Mouse (Mus musculus): ENCODE measurements around the gene Tln2. TPM values are rescaled to one million over a fixed set of nuclear protein-coding genes. Genes with fewer than 3 reads are reported as not detected.

Tln2 gene
- total RNA-seq, 1 experiment, result 20.2 TPM

GRCm38 (mm10) chr9:67593469-67594141 is 34.1 kb upstream of the Tln2 start:
- Histone ChIP-seq H3K9me3 (ENCODE audit: control insufficient read depth, insufficient read depth, low read depth, low read length) (no peaks in the 10 kb centered on the region), H3K36me3 (ENCODE audit: control insufficient read depth, insufficient read depth, low read length, poor library complexity, severe bottlenecking) (no peaks in the 10 kb centered on the region), H3K9ac (ENCODE audit: insufficient read depth, low read depth, low read length, poor library complexity, severe bottlenecking) (no peak overlapping the region), H3K4me3 (ENCODE audit: insufficient read depth in 1 of 2, low read depth in 1 of 2, low read length in 2 of 2, poor library complexity in 1 of 2, severe bottlenecking in 1 of 2) (no peak overlapping the region), H3K4me1 (ENCODE audit: control insufficient read depth in 2 of 2, insufficient read depth in 2 of 2, low read length in 2 of 2, poor library complexity in 1 of 2) (no peaks in the 10 kb centered on the region; a peak in 1 of 4 replicates), H3K27ac (ENCODE audit: insufficient read depth, low read depth, low read length, poor library complexity, severe bottlenecking) (no peak overlapping the region)
- in situ Hi-C loops (cut with MboI; ENCODE audit: low sequenced_read_pairs in 2 of 2, unreplicated experiment in 2 of 2), result no loop called here
- no peak for TF ChIP-seq HCFC1 (IDR thresholded peaks at IDR 0.05; ENCODE audit: borderline replicate concordance, insufficient read depth, low read length)
- no peak for TF ChIP-seq ZNF384 (IDR thresholded peaks at IDR 0.05; ENCODE audit: low read depth, low read length)
- no peak for TF ChIP-seq CHD2 (IDR thresholded peaks at IDR 0.05; ENCODE audit: low read depth, low read length)
- TF ChIP-seq MAFK (IDR thresholded peaks at IDR 0.05; ENCODE audit: insufficient read depth, low read depth, low read length), result no peak
- no peak for TF ChIP-seq ZC3H11A (IDR thresholded peaks at IDR 0.05; ENCODE audit: borderline replicate concordance, low read depth, low read length)
- no peak for DNase-seq (ENCODE audit: low read depth, low spot score)

GRCm38 (mm10) chr9:67592726-67593125 is 33.2 kb upstream of the Tln2 start:
- H3K4me3 ChIP-seq (ENCODE audit: insufficient read depth in 1 of 2, low read depth in 1 of 2, low read length in 2 of 2, poor library complexity in 1 of 2, severe bottlenecking in 1 of 2), result no peak overlapping the region
- no peak overlapping the region for H3K9ac ChIP-seq (ENCODE audit: insufficient read depth, low read depth, low read length, poor library complexity, severe bottlenecking)
- DNase-seq (ENCODE audit: low read depth, low spot score), result no peak
- TF ChIP-seq CHD2 (IDR thresholded peaks at IDR 0.05; ENCODE audit: low read depth, low read length) (no peak), ZNF384 (IDR thresholded peaks at IDR 0.05; ENCODE audit: low read depth, low read length) (no peak), ZC3H11A (IDR thresholded peaks at IDR 0.05; ENCODE audit: borderline replicate concordance, low read depth, low read length) (no peak), MAFK (IDR thresholded peaks at IDR 0.05; ENCODE audit: insufficient read depth, low read depth, low read length) (no peak), HCFC1 (IDR thresholded peaks at IDR 0.05; ENCODE audit: borderline replicate concordance, insufficient read depth, low read length) (no peak)
- H3K9me3 ChIP-seq (ENCODE audit: control insufficient read depth, insufficient read depth, low read depth, low read length), result no peaks in the 10 kb centered on the region
- in situ Hi-C loops (cut with MboI; ENCODE audit: low sequenced_read_pairs in 2 of 2, unreplicated experiment in 2 of 2), result no loop called here
- no peaks in the 10 kb centered on the region; a peak in 1 of 4 replicates for H3K4me1 ChIP-seq (ENCODE audit: control insufficient read depth in 2 of 2, insufficient read depth in 2 of 2, low read length in 2 of 2, poor library complexity in 1 of 2)
- no peak overlapping the region for H3K27ac ChIP-seq (ENCODE audit: insufficient read depth, low read depth, low read length, poor library complexity, severe bottlenecking)
- H3K36me3 ChIP-seq (ENCODE audit: control insufficient read depth, insufficient read depth, low read length, poor library complexity, severe bottlenecking), result no peaks in the 10 kb centered on the region

- Histone ChIP-seq H3K9me3 (ENCODE audit: control insufficient read depth, insufficient read depth, low read depth, low read length) (no peaks in the 10 kb centered on the region), H3K27ac (ENCODE audit: insufficient read depth, low read depth, low read length, poor library complexity, severe bottlenecking) (no peak overlapping the region), H3K9ac (ENCODE audit: insufficient read depth, low read depth, low read length, poor library complexity, severe bottlenecking) (no peak overlapping the region), H3K4me3 (ENCODE audit: insufficient read depth in 1 of 2, low read depth in 1 of 2, low read length in 2 of 2, poor library complexity in 1 of 2, severe bottlenecking in 1 of 2) (no peak overlapping the region), H3K36me3 (ENCODE audit: control insufficient read depth, insufficient read depth, low read length, poor library complexity, severe bottlenecking) (no peaks in the 10 kb centered on the region), H3K4me1 (ENCODE audit: control insufficient read depth in 2 of 2, insufficient read depth in 2 of 2, low read length in 2 of 2, poor library complexity in 1 of 2) (peaks cover 0 to 3% of the 10 kb centered on the region in 2 experiments; a peak in 2 of 4 replicates)
- no peak for DNase-seq (ENCODE audit: low read depth, low spot score)
- in situ Hi-C loops (cut with MboI; ENCODE audit: low sequenced_read_pairs in 2 of 2, unreplicated experiment in 2 of 2), result no loop called here
- TF ChIP-seq CHD2 (IDR thresholded peaks at IDR 0.05; ENCODE audit: low read depth, low read length) (no peak), MAFK (IDR thresholded peaks at IDR 0.05; ENCODE audit: insufficient read depth, low read depth, low read length) (no peak), HCFC1 (IDR thresholded peaks at IDR 0.05; ENCODE audit: borderline replicate concordance, insufficient read depth, low read length) (no peak), ZNF384 (IDR thresholded peaks at IDR 0.05; ENCODE audit: low read depth, low read length) (no peak), ZC3H11A (IDR thresholded peaks at IDR 0.05; ENCODE audit: borderline replicate concordance, low read depth, low read length) (no peak)
These were observed 27.6 kb upstream of the Tln2 start for GRCm38 (mm10) chr9:67587111-67587510.

DNA sequence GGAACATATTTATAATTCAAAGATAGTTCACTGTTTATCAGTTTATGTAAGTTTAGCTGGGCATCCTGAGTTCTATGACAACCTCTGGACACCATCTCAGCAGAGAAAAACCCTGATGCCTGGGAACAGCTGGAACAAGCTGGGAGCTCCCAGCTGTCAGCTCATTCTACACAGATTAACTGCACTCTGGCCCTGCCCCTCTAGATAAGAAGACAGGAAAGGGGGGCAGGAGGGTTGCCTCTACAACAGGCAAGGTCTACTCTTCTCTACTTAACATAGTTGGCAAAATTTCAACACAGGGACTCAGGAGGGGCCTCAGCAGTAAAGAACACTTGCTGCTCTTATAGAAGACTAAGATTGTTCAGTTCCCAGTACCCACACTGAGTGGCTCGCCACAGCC is 27.0 kb upstream of the Tln2 start:
- H3K36me3 ChIP-seq (ENCODE audit: control insufficient read depth, insufficient read depth, low read length, poor library complexity, severe bottlenecking), result no peaks in the 10 kb centered on the region
- no peaks in the 10 kb centered on the region for H3K9me3 ChIP-seq (ENCODE audit: control insufficient read depth, insufficient read depth, low read depth, low read length)
- no peak overlapping the region for H3K9ac ChIP-seq (ENCODE audit: insufficient read depth, low read depth, low read length, poor library complexity, severe bottlenecking)
- H3K27ac ChIP-seq (ENCODE audit: insufficient read depth, low read depth, low read length, poor library complexity, severe bottlenecking), result no peak overlapping the region
- no peak for TF ChIP-seq ZC3H11A (IDR thresholded peaks at IDR 0.05; ENCODE audit: borderline replicate concordance, low read depth, low read length)
- no peak for TF ChIP-seq MAFK (IDR thresholded peaks at IDR 0.05; ENCODE audit: insufficient read depth, low read depth, low read length)
- TF ChIP-seq CHD2 (IDR thresholded peaks at IDR 0.05; ENCODE audit: low read depth, low read length), result no peak
- TF ChIP-seq ZNF384 (IDR thresholded peaks at IDR 0.05; ENCODE audit: low read depth, low read length), result no peak
- no peak for TF ChIP-seq HCFC1 (IDR thresholded peaks at IDR 0.05; ENCODE audit: borderline replicate concordance, insufficient read depth, low read length)
- H3K4me1 ChIP-seq (ENCODE audit: control insufficient read depth in 2 of 2, insufficient read depth in 2 of 2, low read length in 2 of 2, poor library complexity in 1 of 2), result peaks cover 0 to 3% of the 10 kb centered on the region in 2 experiments; a peak in 2 of 4 replicates
- DNase-seq (ENCODE audit: low read depth, low spot score), result no peak
- in situ Hi-C loops (cut with MboI; ENCODE audit: low sequenced_read_pairs in 2 of 2, unreplicated experiment in 2 of 2), result no loop called here
- no peak overlapping the region for H3K4me3 ChIP-seq (ENCODE audit: insufficient read depth in 1 of 2, low read depth in 1 of 2, low read length in 2 of 2, poor library complexity in 1 of 2, severe bottlenecking in 1 of 2)

All from ES-E14 (cell line).